Mouse (Mus musculus) right cerebral cortex, adult 2 months (tissue): ENCODE measurements around the gene Sept3.

Experiments
- DNase-seq, 2 experiments: peaks; one replicate each; pipeline ENCODE4 v3.0.0; 2021 to 2022; ENCODE audit warnings: low spot score in 2 of 2

The Sept3 gene

DNA sequence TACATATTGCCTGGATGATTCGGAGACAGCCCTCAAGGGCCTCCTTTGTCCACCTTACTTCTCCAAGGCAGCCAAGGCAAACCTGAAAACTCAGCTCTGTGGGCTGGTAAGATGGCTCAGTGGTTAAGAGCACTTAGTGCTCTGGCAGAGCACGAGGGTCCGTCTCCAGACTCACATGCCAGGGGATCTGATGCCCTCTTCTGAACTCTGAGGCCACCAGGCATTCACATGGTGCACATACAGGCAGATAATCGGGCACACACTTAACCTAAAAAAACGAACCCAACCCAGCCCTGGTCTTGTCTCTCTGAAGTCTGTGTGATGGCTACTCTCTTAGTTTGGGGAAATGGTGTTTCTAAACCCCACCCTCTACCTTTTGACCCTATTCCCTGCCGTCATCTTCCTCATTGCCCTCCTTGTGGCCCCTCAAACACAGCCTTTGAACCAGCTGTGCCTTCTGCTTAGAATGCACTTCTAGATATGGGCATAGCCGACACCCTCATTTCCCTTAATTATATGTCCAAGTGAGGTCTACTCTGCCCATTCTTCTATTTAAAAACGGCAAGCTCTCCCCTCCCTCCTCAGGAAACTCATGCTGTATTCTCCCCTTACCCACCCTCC, 65.1 kb downstream of the Sept3 start:
- no peak for DNase-seq

DNA sequence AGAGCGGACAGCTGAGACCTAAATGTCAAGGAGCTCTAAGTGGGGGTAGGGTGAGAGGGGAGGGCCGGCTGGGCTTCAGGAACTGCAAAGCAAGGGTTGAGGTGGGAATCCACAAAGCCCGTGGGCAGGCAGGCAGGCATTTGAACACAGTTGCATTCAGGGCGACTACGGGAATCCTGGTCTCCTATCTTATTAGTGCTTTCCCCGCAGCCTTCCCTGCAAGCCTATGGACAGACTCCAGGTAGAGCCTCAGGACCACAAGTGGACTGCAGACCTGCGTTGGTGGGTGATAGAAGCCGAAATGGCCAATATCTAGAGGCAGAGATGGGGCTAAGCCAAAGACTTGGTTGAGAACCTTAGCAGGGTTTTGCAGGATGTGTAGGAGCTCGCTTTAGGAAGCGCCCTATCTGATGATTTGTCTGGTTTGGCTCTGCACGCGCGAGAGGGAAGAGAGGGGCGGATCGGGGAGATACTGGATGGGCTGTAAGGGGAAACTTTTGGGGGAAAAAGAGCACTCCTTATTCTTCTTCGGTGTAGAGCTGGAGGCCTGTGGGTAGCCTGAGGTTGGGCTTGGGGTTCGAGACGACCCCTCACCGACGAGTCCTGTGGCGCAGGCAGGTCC, 65.8 kb downstream of the Sept3 start:
- no peak for DNase-seq

DNA sequence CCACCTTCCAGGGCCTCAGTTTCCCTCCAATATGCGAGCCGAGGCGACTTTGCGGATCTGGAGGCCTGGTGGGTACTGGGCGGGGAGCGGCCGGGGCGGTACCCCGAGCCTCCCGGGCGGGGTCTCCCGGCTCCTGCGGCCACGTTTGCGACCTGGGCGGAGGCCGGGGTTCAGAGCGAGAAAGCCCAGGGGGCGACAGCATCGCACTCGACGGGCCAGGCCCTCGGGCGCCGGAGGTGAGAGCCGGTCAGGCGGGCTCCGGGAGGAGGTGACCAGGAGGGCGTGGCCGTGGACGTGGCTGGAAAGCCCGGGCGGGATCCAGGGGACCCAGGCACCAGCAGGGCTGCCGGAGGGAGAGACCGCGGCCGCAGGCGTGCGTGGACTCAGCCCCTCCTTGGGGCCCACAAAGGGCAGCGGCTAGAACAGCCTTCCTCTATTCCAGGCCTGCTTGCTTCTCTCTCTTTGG, 66.4 kb downstream of the Sept3 start:
- no peak for DNase-seq

DNA sequence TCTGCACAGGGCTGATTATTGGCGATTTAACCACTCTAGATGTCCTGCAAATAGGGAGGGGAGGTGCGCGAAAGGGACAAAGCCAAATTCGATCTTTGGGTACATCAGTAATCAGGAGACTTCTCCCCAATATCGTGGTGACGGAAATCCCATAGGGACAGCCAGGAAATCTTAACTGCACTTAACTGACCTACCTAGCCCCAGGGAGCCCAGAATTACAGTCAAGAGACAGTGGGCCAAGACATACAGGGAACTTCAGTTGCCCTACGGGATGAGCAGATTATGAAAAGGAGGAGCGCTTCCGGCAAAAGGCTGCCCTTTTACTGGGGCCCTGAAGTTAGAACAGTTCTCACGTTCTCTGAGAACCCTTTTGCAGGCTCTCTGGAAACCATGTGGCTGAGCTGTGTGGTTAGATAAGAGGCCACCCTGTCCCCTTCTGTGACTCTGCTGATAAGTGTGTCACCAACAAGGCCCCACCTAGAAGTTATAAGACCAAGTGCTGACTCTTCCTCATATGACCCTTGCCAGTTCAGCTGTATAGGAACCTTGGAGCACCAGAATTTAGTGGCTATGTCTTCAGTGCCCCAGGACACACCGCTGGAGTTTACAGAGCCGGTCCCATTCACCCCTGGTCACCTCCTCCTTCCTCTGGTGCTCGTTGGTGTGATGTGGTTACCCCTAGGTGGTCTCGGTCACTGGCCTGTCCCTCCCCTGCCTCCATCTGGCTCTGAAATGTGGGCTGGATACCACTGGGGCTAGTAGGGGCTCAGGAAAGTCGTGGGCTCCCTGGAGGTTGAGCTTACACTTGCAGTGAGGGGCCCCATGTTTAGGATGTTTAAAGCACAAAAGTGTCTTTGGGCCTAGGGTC, 67.2 kb downstream of the Sept3 start:
- no peak for DNase-seq

DNA sequence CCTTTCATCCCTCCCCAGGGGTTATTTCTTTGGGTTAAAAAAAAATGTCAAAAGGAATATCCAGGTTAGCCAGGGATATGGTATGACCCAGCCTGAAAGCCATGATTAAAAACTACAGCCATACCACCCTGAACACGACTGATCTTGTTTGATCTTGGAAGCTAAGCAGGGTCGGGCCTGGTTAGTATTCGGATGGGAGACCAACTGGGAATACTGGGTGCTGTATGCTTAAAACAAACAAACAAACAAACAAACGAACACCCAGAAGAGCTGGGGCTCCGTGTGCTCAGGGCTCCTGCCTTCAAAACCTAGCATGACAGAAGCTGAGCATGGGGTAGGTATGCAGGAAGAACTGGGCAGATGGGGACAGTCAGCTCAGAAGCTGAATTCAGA, 67.8 kb downstream of the Sept3 start:
- no peak for DNase-seq

DNA sequence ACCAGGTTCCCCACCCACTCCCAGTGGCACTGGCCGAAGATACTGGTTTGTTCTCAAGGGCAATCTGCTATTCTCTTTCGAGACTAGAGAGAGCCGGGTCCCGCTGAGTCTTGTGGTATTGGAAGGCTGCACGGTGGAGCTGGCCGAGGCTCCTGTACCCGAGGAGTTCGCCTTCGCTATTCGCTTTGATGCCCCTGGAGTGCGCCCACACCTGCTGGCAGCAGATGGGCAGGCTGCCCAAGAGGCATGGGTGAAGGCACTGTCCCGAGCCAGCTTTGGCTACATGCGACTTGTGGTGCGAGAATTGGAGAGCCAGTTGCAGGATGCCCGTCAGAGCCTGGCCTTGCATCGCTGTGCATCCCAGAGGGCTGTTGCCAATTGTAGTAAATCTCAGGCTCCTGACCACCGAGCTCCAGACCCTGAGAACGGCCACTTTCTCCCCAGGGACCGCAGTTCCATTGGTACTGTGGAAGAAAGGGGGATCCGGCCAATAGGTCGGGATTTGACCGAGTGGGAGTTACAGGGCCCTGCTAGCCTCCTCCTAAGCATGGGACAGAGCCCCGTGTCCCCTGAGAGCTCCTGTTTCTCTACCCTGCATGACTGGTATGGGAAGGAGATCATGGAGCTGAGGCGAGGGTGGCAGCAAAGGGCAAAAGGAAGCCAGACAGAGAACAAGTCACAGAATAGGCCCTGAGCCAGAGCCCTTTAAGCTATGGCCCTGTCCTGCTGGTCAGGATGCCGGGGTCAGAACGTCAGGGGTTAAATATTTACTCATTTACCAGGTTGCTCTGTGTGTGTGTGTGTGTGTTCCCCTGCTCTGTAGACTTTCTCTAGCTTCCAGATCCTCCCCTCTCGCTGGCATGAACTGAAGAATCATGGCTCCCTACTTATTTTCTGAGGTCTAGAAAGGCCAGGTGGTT, 68.9 kb downstream of the Sept3 start:
- DNase-seq, result no peak
